Mouse (Mus musculus) forebrain, postnatal 0 days (tissue): Measurements from ENCODE around the gene Eomes. TPM values are rescaled to one million over a fixed set of nuclear protein-coding genes. Genes with fewer than 3 reads are reported as not detected.

Experiments
- ATAC-seq: fragments of 200-750 bp; cut with Nextera tagmentation; 2 replicates; pipeline ENCODE4 v1.8.0; 2017; ENCODE audit warnings: mild to moderate bottlenecking, moderate library complexity
- DNase-seq: peaks from one replicate; pipeline ENCODE4 v3.0.0-alpha.2; 2015
- H3K27ac ChIP-seq: fragments of 300-500 bp; sonication (generic); 2 replicates; pipeline ENCODE4 v1.5.1; 2014; ENCODE audit warnings: low read depth, mild to moderate bottlenecking, antibody characterized with exemption, low read length, moderate library complexity, mixed read lengths
- H3K27me3 ChIP-seq: fragments of 300-500 bp; sonication (generic); 2 replicates; pipeline ENCODE4 v1.6.1; 2014; ENCODE audit warnings: mild to moderate bottlenecking, low read length, mixed read lengths; ENCODE audit not compliant: insufficient read depth
- H3K36me3 ChIP-seq: fragments of 300-500 bp; sonication (generic); 2 replicates; pipeline ENCODE4 v1.6.1; 2014; ENCODE audit warnings: mild to moderate bottlenecking, moderate library complexity; ENCODE audit not compliant: insufficient read depth
- H3K4me1 ChIP-seq: fragments of 300-500 bp; sonication (generic); 2 replicates; pipeline ENCODE4 v1.6.1; 2014; ENCODE audit warnings: antibody characterized with exemption; ENCODE audit not compliant: insufficient read depth
- H3K4me2 ChIP-seq: fragments of 300-500 bp; sonication (generic); 2 replicates; pipeline ENCODE4 v1.6.1; 2014; ENCODE audit warnings: low read depth, mild to moderate bottlenecking, moderate library complexity
- H3K4me3 ChIP-seq: fragments of 300-500 bp; sonication (generic); 2 replicates; pipeline ENCODE4 v1.5.1; 2014; ENCODE audit warnings: low read depth, low read length, mixed read lengths
- H3K9ac ChIP-seq: fragments of 300-500 bp; sonication (generic); 2 replicates; pipeline ENCODE4 v1.6.1; 2014; ENCODE audit warnings: mild to moderate bottlenecking
- H3K9me3 ChIP-seq: fragments of 300-500 bp; sonication (generic); 2 replicates; pipeline ENCODE4 v1.6.1; 2016; ENCODE audit warnings: low read length
- CTCF ChIP-seq: sonication (generic); IDR thresholded peaks from 2 replicates; pipeline ENCODE4 v1.5.1; 2016; ENCODE audit warnings: antibody characterized with exemption, control low read depth, low read depth
- WGBS: fragments of 180-500 bp; shearing (Covaris S2); extraction: QIAGEN DNeasy Blood & Tissue Kit; methylation state at CpG from one replicate; pipeline ENCODE4 v1.1.7; 2014; 5-methylcytosine and 5-hydroxymethylcytosine counted together
- polyA plus RNA-seq: library from polyadenylated mRNA; unstranded; fragments of >200 nt; fragmentation: Nextera tagmentation; extraction: Ambion mirVana; gene quantifications from 2 replicates; pipeline ENCODE4 v1.2.1, GENCODE M21; 2015
- total RNA-seq: library from RNA; depleted of rRNA; stranded (reverse); fragments of >200 nt; gene quantifications from 2 replicates; pipeline ENCODE4 v1.2.3, GENCODE M21; 2014

The Eomes gene
- total and polyA plus RNA-seq, 2 experiments from 2014 or later, result 4.9 to 11.8 TPM

GRCm38 (mm10) chr9:118478458-118478838, 436 bp downstream of the Eomes start:
- peak overlapping the region; percentile 55 for H3K4me2 ChIP-seq
- no peaks in the 10 kb centered on the region; the same call in 1 of the 2 replicates for H3K4me1 ChIP-seq
- H3K4me3 ChIP-seq, result peak overlapping the region; percentile 37
- DNase-seq (peak; percentile 32), ATAC-seq (peak; percentile 40)
- TF ChIP-seq CTCF, result peak; percentile 11; the same call in 1 of the 2 replicates
- peaks cover 64% of the 10 kb centered on the region for H3K27me3 ChIP-seq
- no peak overlapping the region for H3K27ac ChIP-seq
- 0% methylated on average over 25 of the region's 29 CpGs for WGBS
- H3K36me3 ChIP-seq, result no peaks in the 10 kb centered on the region
- 0 out of 2 replicates have a peak overlapping the region, but pooled peaks have one; percentile 28 for H3K9ac ChIP-seq
- no peaks in the 10 kb centered on the region for H3K9me3 ChIP-seq

GRCm38 (mm10) chr9:118478839-118479507, 961 bp downstream of the Eomes start:
- Histone ChIP-seq H3K4me1 (no peaks in the 10 kb centered on the region; the same call in 1 of the 2 replicates), H3K36me3 (no peaks in the 10 kb centered on the region), H3K9ac (peak overlapping the region; percentile 28; the same call in 1 of the 2 replicates), H3K9me3 (no peaks in the 10 kb centered on the region), H3K27ac (0 out of 2 replicates have a peak overlapping the region, but pooled peaks have one; percentile 4), H3K4me3 (peak overlapping the region; percentile 37), H3K4me2 (peak overlapping the region; percentile 55), H3K27me3 (peaks cover 64% of the 10 kb centered on the region)
- ATAC-seq (peak; percentile 60), DNase-seq (peak; percentile 27)
- WGBS, result 3% methylated on average over 82 of the region's 87 CpGs
- TF ChIP-seq CTCF, result peak; percentile 51

- H3K36me3 ChIP-seq, result no peaks in the 10 kb centered on the region
- H3K27me3 ChIP-seq, result peaks cover 65% of the 10 kb centered on the region
- no peak for ATAC-seq
- TF ChIP-seq CTCF, result no peak
- H3K4me3 ChIP-seq, result peak overlapping the region; percentile 37
- peak overlapping the region; percentile 55 for H3K4me2 ChIP-seq
- no peak overlapping the region; the same call in 1 of the 2 replicates for H3K9ac ChIP-seq
- 11% methylated on average over 23 of the region's 23 CpGs for WGBS
- no peak for DNase-seq
- no peaks in the 10 kb centered on the region; the same call in 1 of the 2 replicates for H3K4me1 ChIP-seq
- H3K9me3 ChIP-seq, result no peaks in the 10 kb centered on the region
- H3K27ac ChIP-seq, result no peak overlapping the region
Measured at GRCm38 (mm10) chr9:118479508-118480291, 1.7 kb downstream of the Eomes start.

GRCm38 (mm10) chr9:118480292-118480690, 2.3 kb downstream of the Eomes start:
- Histone ChIP-seq H3K9me3 (no peaks in the 10 kb centered on the region), H3K4me3 (peak overlapping the region; percentile 37; the same call in 1 of the 2 replicates), H3K27ac (no peak overlapping the region), H3K4me1 (no peaks in the 10 kb centered on the region; the same call in 1 of the 2 replicates), H3K36me3 (no peaks in the 10 kb centered on the region), H3K4me2 (no peak overlapping the region), H3K9ac (no peak overlapping the region), H3K27me3 (peaks cover 63% of the 10 kb centered on the region)
- DNase-seq, result no peak
- 18% methylated on average over 14 of the region's 14 CpGs for WGBS
- ATAC-seq, result no peak
- no peak for TF ChIP-seq CTCF

- Histone ChIP-seq H3K36me3 (no peaks in the 10 kb centered on the region), H3K27ac (no peak overlapping the region), H3K4me3 (no peak overlapping the region), H3K9me3 (no peaks in the 10 kb centered on the region), H3K4me2 (no peak overlapping the region), H3K9ac (no peak overlapping the region), H3K27me3 (peaks cover 47% of the 10 kb centered on the region), H3K4me1 (peaks cover 4% of the 10 kb centered on the region)
- ATAC-seq (no peak), DNase-seq (no peak)
- 76% methylated on average over 10 of the region's 10 CpGs for WGBS
- TF ChIP-seq CTCF, result no peak
Measured at GRCm38 (mm10) chr9:118482210-118482609, 4.2 kb downstream of the Eomes start.

- Histone ChIP-seq H3K9ac (no peak overlapping the region), H3K9me3 (no peaks in the 10 kb centered on the region), H3K4me1 (peaks cover 18% of the 10 kb centered on the region; the same call in 1 of the 2 replicates), H3K4me2 (peak overlapping the region; percentile 10; the same call in 1 of the 2 replicates), H3K27me3 (peaks cover 42% of the 10 kb centered on the region), H3K27ac (no peak overlapping the region), H3K4me3 (no peak overlapping the region), H3K36me3 (no peaks in the 10 kb centered on the region)
- no peak for ATAC-seq
- no peak for DNase-seq
- 4% methylated on average over 32 of the region's 32 CpGs for WGBS
- no peak for TF ChIP-seq CTCF
Measured at GRCm38 (mm10) chr9:118486361-118487095, 8.5 kb downstream of the Eomes start.
